In genomic region chr6:78505745-78506144, GRCm38 (mm10) we compare ENCODE assay signal across 30 mouse cellular contexts. TPM values are rescaled to one million over a fixed set of nuclear protein-coding genes. Genes with fewer than 3 reads are reported as not detected.
A peak's percentile ranks its signal among the peaks of the same experiment; 100 is the strongest.
DNase-seq lines count a peak whose midpoint lies in the region; TF ChIP-seq lines count a peak whose summit lies in the region.
"Had no signal": no experiment of that assay in that cellular context is flagged by ENCODE, and none has a peak within 500 bp of the region (broad histone marks: within the 10 kb centered on the region; RNA-seq: fewer than 3 reads in every experiment).

No protein-coding gene starts in this region.

- H3K27ac ChIP-seq in layer of hippocampus, adult 2 months, result no peak overlapping the region
- H3K27ac ChIP-seq in CH12.LX (ENCODE audit: insufficient read depth, low read depth), result no peak overlapping the region
- H3K27ac ChIP-seq: embryonic facial prominence, embryonic 12.5 days; embryonic facial prominence, embryonic 15.5 days; forebrain, embryonic 15.5 days; gastrocnemius, adult 2 months; heart, embryonic 15.5 days; hindbrain, embryonic 10.5 days; hindbrain, embryonic 13.5 days; intestine, embryonic 15.5 days had no signal

- H3K4me1 ChIP-seq in CH12.LX (ENCODE audit: control insufficient read depth in 1 of 2, insufficient read depth in 2 of 2), result no peaks in the 10 kb centered on the region
- H3K4me1 ChIP-seq: embryonic facial prominence, embryonic 12.5 days; embryonic facial prominence, embryonic 15.5 days; forebrain, embryonic 15.5 days; heart, embryonic 12.5 days; heart, embryonic 15.5 days; hindbrain, embryonic 10.5 days; hindbrain, embryonic 13.5 days; intestine, embryonic 15.5 days had no signal

- H3K79me2 ChIP-seq in CH12.LX (replicated peaks; ENCODE audit: control insufficient read depth, extremely low read depth, insufficient read depth, poor library complexity, severe bottlenecking), result no peaks in the 10 kb centered on the region

- DNase-seq in layer of hippocampus, adult 2 months (ENCODE audit: low spot score in 2 of 2), result no peak
- no peak for DNase-seq in layer of hippocampus, adult 9-11 months
- DNase-seq in CH12.LX (ENCODE audit: extremely low read depth), result no peak
- DNase-seq in ES-CJ7 (ENCODE audit: low read depth, low spot score), result peak; percentile 6
- DNase-seq in brain, embryonic 14.5 days (ENCODE audit: low read depth), result no peak
- no peak for DNase-seq in frontal cortex, postnatal 36 days (ENCODE audit: low spot score in 2 of 2)
- DNase-seq in embryo, embryonic 10 days (ENCODE audit: low spot score), result no peak
- DNase-seq: adrenal gland, adult 8-10 months; adrenal gland, postnatal 25 days; B cell, adult 2 months; cerebellum, adult 18-20 months; cerebellum, adult 9-10 months; cerebellum, postnatal 14 days; gastrocnemius, adult 2 months; gastrocnemius, postnatal 14 days; heart, adult 11 months; heart, postnatal 10 days; heart, postnatal 36 days had no signal

- no peak for TF ChIP-seq POLR2A in CH12.LX (IDR thresholded peaks at IDR 0.05; ENCODE audit: low read depth, low read length)
- TF ChIP-seq POLR2A in brain, embryonic 14.5 days (IDR thresholded peaks at IDR 0.05; ENCODE audit: borderline replicate concordance, extremely low read depth, insufficient read depth, insufficient read length, poor library complexity, severe bottlenecking), result no peak

- peak; percentile 25; the same call in 1 of the 2 replicates for TF ChIP-seq CTCF in layer of hippocampus, adult 2 months (conservative IDR thresholded peaks at IDR 0.05)
- TF ChIP-seq CTCF in CH12.LX (conservative IDR thresholded peaks at IDR 0.05 in 1 of 2, IDR thresholded peaks at IDR 0.05 in 1 of 2; ENCODE audit: low read depth in 2 of 2, low read length in 2 of 2), result no peak
- TF ChIP-seq CTCF in brain, embryonic 14.5 days (IDR thresholded peaks at IDR 0.05; ENCODE audit: borderline replicate concordance, extremely low read depth, insufficient read depth, insufficient read length), result peak; percentile 1; the same call in 1 of the 2 replicates

- no peak overlapping the region for H3K4me2 ChIP-seq in CH12.LX (ENCODE audit: insufficient read depth, low read depth, poor library complexity, severe bottlenecking)
- H3K4me2 ChIP-seq: embryonic facial prominence, embryonic 12.5 days; embryonic facial prominence, embryonic 15.5 days; forebrain, embryonic 15.5 days; heart, embryonic 12.5 days; heart, embryonic 15.5 days; hindbrain, embryonic 13.5 days; intestine, embryonic 15.5 days had no signal

- TF ChIP-seq EP300 in CH12.LX (IDR thresholded peaks at IDR 0.05; ENCODE audit: low read length), result no peak

- no peak overlapping the region for H3K9ac ChIP-seq in CH12.LX (ENCODE audit: insufficient read depth, low read depth)
- H3K9ac ChIP-seq: embryonic facial prominence, embryonic 12.5 days; embryonic facial prominence, embryonic 15.5 days; forebrain, embryonic 15.5 days; heart, embryonic 12.5 days; heart, embryonic 15.5 days; hindbrain, embryonic 13.5 days; intestine, embryonic 15.5 days had no signal

- H3K27me3 ChIP-seq in CH12.LX (replicated peaks), result no peaks in the 10 kb centered on the region
- H3K27me3 ChIP-seq: embryonic facial prominence, embryonic 12.5 days; embryonic facial prominence, embryonic 15.5 days; forebrain, embryonic 15.5 days; heart, embryonic 12.5 days; heart, embryonic 15.5 days; hindbrain, embryonic 13.5 days; intestine, embryonic 15.5 days had no signal

- in situ Hi-C loops in CH12.LX (cut with MboI; ENCODE audit: low pct_ligation_motif_present, low pct_unique_long_range_greater_than_20kb, low sequenced_read_pairs), result no loop called here

- TF ChIP-seq RAD21 in CH12.LX (IDR thresholded peaks at IDR 0.05; ENCODE audit: low read depth, low read length), result no peak

- H3K9me3 ChIP-seq in CH12.LX (replicated peaks; ENCODE audit: low read length), result peaks cover 46% of the 10 kb centered on the region
- H3K9me3 ChIP-seq: embryonic facial prominence, embryonic 12.5 days; embryonic facial prominence, embryonic 15.5 days; forebrain, embryonic 15.5 days; heart, embryonic 12.5 days; heart, embryonic 15.5 days; hindbrain, embryonic 10.5 days; hindbrain, embryonic 13.5 days; intestine, embryonic 15.5 days had no signal

- no peaks in the 10 kb centered on the region for H3K36me3 ChIP-seq in CH12.LX (replicated peaks in 1 of 2; ENCODE audit: control insufficient read depth in 1 of 2, insufficient read depth in 1 of 2, low read length in 1 of 2)
- H3K36me3 ChIP-seq: embryonic facial prominence, embryonic 12.5 days; embryonic facial prominence, embryonic 15.5 days; forebrain, embryonic 15.5 days; heart, embryonic 12.5 days; heart, embryonic 15.5 days; hindbrain, embryonic 10.5 days; hindbrain, embryonic 13.5 days; intestine, embryonic 15.5 days had no signal

- dilution Hi-C loops in CH12.LX (cut with MboI; ENCODE audit: extremely low pct_ligation_motif_present, extremely low pct_unique_long_range_greater_than_20kb, low sequenced_read_pairs), result no loop called here

- H3K4me3 ChIP-seq in layer of hippocampus, adult 2 months, result no peak overlapping the region
- no peak overlapping the region for H3K4me3 ChIP-seq in CH12.LX (replicated peaks in 1 of 3; ENCODE audit: low read depth in 2 of 3, low read length in 2 of 3, poor library complexity in 1 of 3)
- H3K4me3 ChIP-seq: embryonic facial prominence, embryonic 12.5 days; embryonic facial prominence, embryonic 15.5 days; forebrain, embryonic 15.5 days; gastrocnemius, adult 2 months; heart, embryonic 12.5 days; heart, embryonic 15.5 days; hindbrain, embryonic 10.5 days; hindbrain, embryonic 13.5 days; intestine, embryonic 15.5 days had no signal

TF ChIP-seq in CH12.LX, 34 proteins besides CTCF, POLR2A, EP300 and RAD21:
- TF ChIP-seq MAFK (IDR thresholded peaks at IDR 0.05; ENCODE audit: insufficient replicate concordance, low read length), result peak; percentile 68; the same call in 1 of the 2 replicates
- TF ChIP-seq USF1 (IDR thresholded peaks at IDR 0.05; ENCODE audit: low read depth, low read length), result no peak
- TF ChIP-seq ZNF384 (IDR thresholded peaks at IDR 0.05; ENCODE audit: low read depth, low read length), result no peak
- TF ChIP-seq JUN (IDR thresholded peaks at IDR 0.05; ENCODE audit: insufficient read depth, low read depth, low read length), result no peak

RNA-seq across cellular contexts. Expression of gene Reg3g, which starts 37.1 kb away (rescaled TPM):
- total RNA-seq in layer of hippocampus, adult 2 months (2021), result not detected
- total RNA-seq in CH12.LX (2012; rRNA removed) (not detected in 2 replicates), CH12.LX (2014; rRNA removed) (not detected in 2 replicates)
- polyA plus RNA-seq in CH12.LX (2012; ENCODE audit: insufficient read length, low read depth), result not detected in 2 replicates
- polyA plus RNA-seq in brain, embryonic 14.5 days (2012; rRNA removed), result 0.45 TPM in 1 of 2 replicates, not detected in the other
- total RNA-seq: adrenal gland, adult 8-10 months; adrenal gland, postnatal 25 days; gastrocnemius, adult 2 months; gastrocnemius, postnatal 14 days; heart, postnatal 36 days; MEL had no signal
- polyA plus RNA-seq: activated CD4-positive, CD25-positive, alpha-beta regulatory T cell, adult 4 months; forebrain, embryonic 11.5 days; forebrain, embryonic 15.5 days; heart, embryonic 12.5 days; hindbrain, embryonic 10.5 days; hindbrain, embryonic 13.5 days; hindbrain, embryonic 16.5 days had no signal

Comparison
In these comparisons a context has a peak if more than half of its experiments do, and no peak if none do; other contexts are left out.
1. CTCF ChIP-seq: peak in layer of hippocampus, adult 2 months (single experiment) and brain, embryonic 14.5 days (single experiment); none in CH12.LX (0 of 2).